Comparison of ENCODE assay signal across 8 mouse cellular contexts in genomic region chr13:62623577-62624276, GRCm38 (mm10). TPM values are rescaled to one million over a fixed set of nuclear protein-coding genes. Genes with fewer than 3 reads are reported as not detected.
DNase-seq lines count a peak whose midpoint lies in the region; ATAC-seq and TF ChIP-seq lines count a peak whose summit lies in the region.
"Not testable (repeated sequence)": the region's sequence is repeated elsewhere in the genome, so short reads cannot be mapped to it uniquely, and the experiment has no call there.

Gene 6720489N17Rik (minus strand): TSS chr13:62624182.

- 2% methylated on average over 15 of the region's 15 CpGs for WGBS in forebrain, embryonic 14.5 days
- 2% methylated on average over 15 of the region's 15 CpGs for WGBS in liver, embryonic 16.5 days (ENCODE audit: insufficient replicate concordance)
- WGBS in neural tube, embryonic 12.5 days, result 1% methylated on average over 15 of the region's 15 CpGs
- 1% methylated on average over 15 of the region's 15 CpGs for WGBS in stomach, postnatal 0 days

- peak; percentile 69 for DNase-seq in ES-E14 (ENCODE audit: low read depth, low spot score)
- DNase-seq in cerebellum, adult 11-12 months, result peak; percentile 59
- peak; percentile 96 for DNase-seq in forebrain, embryonic 14.5 days (ENCODE audit: low spot score)
- DNase-seq in heart, postnatal 10 days, result peak; percentile 87 to 89
- peak; percentile 81 to 87 for DNase-seq in kidney, postnatal 4 days
- DNase-seq in stomach, postnatal 0 days (ENCODE audit: low spot score), result peak; percentile 79

- not testable (repeated sequence) for TF ChIP-seq EP300 in stomach, postnatal 0 days (optimal IDR thresholded peaks at IDR 0.05)

- H3K27ac ChIP-seq in ES-E14 (ENCODE audit: insufficient read depth, low read depth, low read length, poor library complexity, severe bottlenecking); forebrain, embryonic 14.5 days (ENCODE audit: low read depth, low read length); liver, embryonic 16.5 days (ENCODE audit: low read length); neural tube, embryonic 12.5 days; stomach, postnatal 0 days (replicated peaks): not testable (repeated sequence)

- not testable (repeated sequence) for H3K27me3 ChIP-seq in forebrain, embryonic 14.5 days (replicated peaks; ENCODE audit: control insufficient read depth, insufficient read depth, low read length); liver, embryonic 16.5 days (ENCODE audit: control insufficient read depth, insufficient read depth, low read depth, low read length); neural tube, embryonic 12.5 days (replicated peaks); stomach, postnatal 0 days (ENCODE audit: control insufficient read depth, insufficient read depth, low read length)

- not testable (repeated sequence) for TF ChIP-seq CTCF in stomach, postnatal 0 days (IDR thresholded peaks at IDR 0.05; ENCODE audit: low read depth)

- H3K36me3 ChIP-seq in ES-E14 (ENCODE audit: control insufficient read depth, insufficient read depth, low read length, poor library complexity, severe bottlenecking); forebrain, embryonic 14.5 days (ENCODE audit: control insufficient read depth, insufficient read depth, low read length); liver, embryonic 16.5 days (ENCODE audit: control insufficient read depth, insufficient read depth); neural tube, embryonic 12.5 days; stomach, postnatal 0 days (ENCODE audit: control insufficient read depth, insufficient read depth, low read length): not testable (repeated sequence)

- H3K9ac ChIP-seq in ES-E14 (ENCODE audit: insufficient read depth, low read depth, low read length, poor library complexity, severe bottlenecking), result peak within 1 kb of the TSS; percentile 79
- H3K9ac ChIP-seq in forebrain, embryonic 14.5 days (ENCODE audit: low read length), result peak within 1 kb of the TSS; percentile 58
- H3K9ac ChIP-seq in liver, embryonic 16.5 days (ENCODE audit: low read depth, low read length), result peak within 1 kb of the TSS; percentile 60
- H3K9ac ChIP-seq in neural tube, embryonic 12.5 days, result peak within 1 kb of the TSS; percentile 56; the same call in 1 of the 2 replicates
- H3K9ac ChIP-seq in stomach, postnatal 0 days (ENCODE audit: low read length), result 0 out of 2 replicates have a peak within 1 kb of the TSS, but pooled peaks have one; percentile 43

- intact Hi-C loops in heart, postnatal 10 days (cut with DNase I), result loop anchor here (10.0 kb wide), 1 partner anchor 141 kb away; the partner anchor contains the start of gene Platr25

- not testable (repeated sequence) for H3K4me1 ChIP-seq in ES-E14 (ENCODE audit: control insufficient read depth in 2 of 2, insufficient read depth in 2 of 2, low read length in 2 of 2, poor library complexity in 1 of 2); forebrain, embryonic 14.5 days (ENCODE audit: control insufficient read depth, insufficient read depth, low read length); liver, embryonic 16.5 days (ENCODE audit: control insufficient read depth, low read depth, low read length); neural tube, embryonic 12.5 days; stomach, postnatal 0 days (replicated peaks; ENCODE audit: control insufficient read depth, insufficient read depth)

- in situ Hi-C loops in ES-E14 (cut with MboI; ENCODE audit: low sequenced_read_pairs in 2 of 2, unreplicated experiment in 2 of 2), result loop anchor here in 1 of 2 experiments (10.0 kb wide), 1 partner anchor 231 kb away; the partner anchor contains the start of gene Fbp2

- H3K4me3 ChIP-seq in ES-E14 (ENCODE audit: insufficient read depth in 1 of 2, low read depth in 1 of 2, low read length in 2 of 2, poor library complexity in 1 of 2, severe bottlenecking in 1 of 2), result peak within 1 kb of the TSS; percentile 75 to 91
- H3K4me3 ChIP-seq in forebrain, embryonic 14.5 days (ENCODE audit: low read depth, low read length), result peak within 1 kb of the TSS; percentile 38
- H3K4me3 ChIP-seq in liver, embryonic 16.5 days (ENCODE audit: low read depth, low read length), result peak within 1 kb of the TSS; percentile 61
- H3K4me3 ChIP-seq in neural tube, embryonic 12.5 days, result peak within 1 kb of the TSS; percentile 45
- peak within 1 kb of the TSS; percentile 49 for H3K4me3 ChIP-seq in stomach, postnatal 0 days (ENCODE audit: low read depth, low read length)

- peak within 1 kb of the TSS; percentile 50 for H3K4me2 ChIP-seq in forebrain, embryonic 14.5 days (ENCODE audit: low read length)
- peak within 1 kb of the TSS; percentile 68 for H3K4me2 ChIP-seq in liver, embryonic 16.5 days (ENCODE audit: low read depth, low read length)
- H3K4me2 ChIP-seq in neural tube, embryonic 12.5 days (replicated peaks), result peak within 1 kb of the TSS; percentile 54
- H3K4me2 ChIP-seq in stomach, postnatal 0 days (replicated peaks; ENCODE audit: low read depth), result peak within 1 kb of the TSS; percentile 51

- not testable (repeated sequence) for H3K9me3 ChIP-seq in ES-E14 (ENCODE audit: control insufficient read depth, insufficient read depth, low read depth, low read length); forebrain, embryonic 14.5 days (replicated peaks; ENCODE audit: control insufficient read depth, low read length); liver, embryonic 16.5 days (replicated peaks; ENCODE audit: control insufficient read depth, low read length); neural tube, embryonic 12.5 days; stomach, postnatal 0 days (ENCODE audit: control insufficient read depth, low read length)

- peak; percentile 100 for ATAC-seq in forebrain, embryonic 14.5 days
- peak; percentile 100 for ATAC-seq in liver, embryonic 16.5 days (ENCODE audit: low read depth)
- ATAC-seq in neural tube, embryonic 12.5 days (ENCODE audit: low FRiP score, low read depth), result peak; percentile 100
- peak; percentile 99 for ATAC-seq in stomach, postnatal 0 days (ENCODE audit: low FRiP score, low TSS enrichment)

RNA-seq across cellular contexts. Expression of gene 6720489N17Rik, which starts in this region (rescaled TPM):
- 7.3 and 7.5 TPM in 2 replicates for total RNA-seq in ES-E14 (2012; rRNA removed)
- polyA plus RNA-seq in forebrain, embryonic 14.5 days (2014; fragmentation: Nextera tagmentation; extraction: Ambion mirVana), result 10.0 and 10.7 TPM in 2 replicates
- total RNA-seq in heart, postnatal 10 days (2021), result 1 to 10 TPM; 1.4 to 2.4 TPM
- polyA plus RNA-seq in liver, embryonic 16.5 days (2015; fragmentation: Nextera tagmentation; extraction: Ambion mirVana), result 1.5 and 1.8 TPM in 2 replicates
- 10.6 and 10.9 TPM in 2 replicates for polyA plus RNA-seq in neural tube, embryonic 12.5 days (2016; fragmentation: Nextera tagmentation; extraction: Ambion mirVana)
- 3.5 and 4.0 TPM in 2 replicates for polyA plus RNA-seq in stomach, postnatal 0 days (2015; fragmentation: Nextera tagmentation; extraction: Ambion mirVana)
